Comparison of ENCODE assay signal across 10 mouse cellular contexts in genomic region chr19:3895171-3895631, GRCm38 (mm10). TPM values are rescaled to one million over a fixed set of nuclear protein-coding genes. Genes with fewer than 3 reads are reported as not detected.
DNase-seq lines count a peak whose midpoint lies in the region; ATAC-seq and TF ChIP-seq lines count a peak whose summit lies in the region.
"Had no signal": no experiment of that assay in that cellular context is flagged by ENCODE, and none has a peak within 500 bp of the region (broad histone marks: within the 10 kb centered on the region; RNA-seq: fewer than 3 reads in every experiment).

No protein-coding gene starts in this region.

- H3K4me2 ChIP-seq in heart, embryonic 12.5 days: no peak overlapping the region
- no peak overlapping the region for H3K4me2 ChIP-seq in intestine, postnatal 0 days (replicated peaks; ENCODE audit: low read depth)
- H3K4me2 ChIP-seq in myocyte (ENCODE audit: low read depth): no peak overlapping the region

- H3K9ac ChIP-seq in heart, embryonic 12.5 days: no peak overlapping the region
- H3K9ac ChIP-seq in intestine, postnatal 0 days (ENCODE audit: low read depth, low read length): no peak overlapping the region

- no peak overlapping the region for H3K4me3 ChIP-seq in heart, embryonic 12.5 days
- no peak overlapping the region for H3K4me3 ChIP-seq in forebrain, embryonic 10.5 days
- H3K4me3 ChIP-seq in intestine, postnatal 0 days (ENCODE audit: low read depth, low read length): no peak overlapping the region
- H3K4me3 ChIP-seq in myocyte: no peak overlapping the region

- no peaks in the 10 kb centered on the region for H3K79me2 ChIP-seq in myocyte (ENCODE audit: control insufficient read depth, insufficient read depth)

- H3ac ChIP-seq in myocyte (ENCODE audit: control insufficient read depth, insufficient read length): no peak overlapping the region

- H3K4me1 ChIP-seq in heart, embryonic 12.5 days (replicated peaks): peaks cover 29% of the 10 kb centered on the region
- H3K4me1 ChIP-seq in forebrain, embryonic 10.5 days: peaks cover 20% of the 10 kb centered on the region
- H3K4me1 ChIP-seq in intestine, postnatal 0 days (replicated peaks; ENCODE audit: control insufficient read depth, insufficient read depth, low read length): no peaks in the 10 kb centered on the region

- H3K27me3 ChIP-seq in heart, embryonic 12.5 days (replicated peaks): no peaks in the 10 kb centered on the region
- H3K27me3 ChIP-seq in forebrain, embryonic 10.5 days (ENCODE audit: poor library complexity, severe bottlenecking): no peaks in the 10 kb centered on the region
- H3K27me3 ChIP-seq in intestine, postnatal 0 days (replicated peaks; ENCODE audit: control insufficient read depth, insufficient read depth, low read length): no peaks in the 10 kb centered on the region
- no peaks in the 10 kb centered on the region for H3K27me3 ChIP-seq in myocyte (ENCODE audit: control insufficient read depth, insufficient read depth, insufficient read length)

- peaks cover 89% of the 10 kb centered on the region for H3K36me3 ChIP-seq in heart, embryonic 12.5 days
- peaks cover 78% of the 10 kb centered on the region for H3K36me3 ChIP-seq in forebrain, embryonic 10.5 days (replicated peaks)
- peaks cover 99% of the 10 kb centered on the region for H3K36me3 ChIP-seq in intestine, postnatal 0 days (ENCODE audit: control insufficient read depth, insufficient read depth)
- H3K36me3 ChIP-seq in myocyte (ENCODE audit: control insufficient read depth, insufficient read depth): peaks cover 84% of the 10 kb centered on the region

- WGBS in heart, embryonic 12.5 days: 37% methylated on average over 3 of the region's 3 CpGs
- WGBS in forebrain, embryonic 10.5 days: 44% methylated on average over 3 of the region's 3 CpGs
- WGBS in intestine, postnatal 0 days: 19% methylated on average over 3 of the region's 3 CpGs

- no peak for TF ChIP-seq POLR2A in myocyte (IDR thresholded peaks at IDR 0.05; ENCODE audit: insufficient read length, low read depth)

- DNase-seq in heart, postnatal 14 days: no peak
- no peak for DNase-seq in forebrain, embryonic 10.5 days (ENCODE audit: extremely low spot score, low spot score)
- DNase-seq in ovary, adult 18-20 months (ENCODE audit: low spot score): no peak
- DNase-seq in lung, postnatal 4 days: no peak
- DNase-seq: cerebellum, adult 18-20 months; heart, postnatal 4 days had no signal

- intact Hi-C loops in heart, postnatal 14 days (cut with DNase I): no loop called here

- no peak for TF ChIP-seq CTCF in intestine, postnatal 0 days (IDR thresholded peaks at IDR 0.05; ENCODE audit: low read depth)

- no peaks in the 10 kb centered on the region for H3K9me3 ChIP-seq in heart, embryonic 12.5 days (replicated peaks)
- no peaks in the 10 kb centered on the region for H3K9me3 ChIP-seq in forebrain, embryonic 10.5 days
- no peaks in the 10 kb centered on the region for H3K9me3 ChIP-seq in intestine, postnatal 0 days (ENCODE audit: control insufficient read depth)

- H3K27ac ChIP-seq in heart, embryonic 12.5 days (ENCODE audit: poor library complexity, severe bottlenecking): 0 out of 2 replicates have a peak overlapping the region, but pooled peaks have one; percentile 6
- peak overlapping the region; percentile 72 for H3K27ac ChIP-seq in forebrain, embryonic 10.5 days
- H3K27ac ChIP-seq in intestine, postnatal 0 days (ENCODE audit: low read depth, low read length): peak overlapping the region; percentile 29; the same call in 1 of the 2 replicates

- no peak for ATAC-seq in heart, embryonic 12.5 days (ENCODE audit: insufficient number of reproducible peaks, low FRiP score)
- ATAC-seq in intestine, postnatal 0 days: peak; percentile 48
- no peak for ATAC-seq in erythroid progenitor cell, adult 5-6 weeks (replicated peaks; ENCODE audit: low FRiP score, poor library complexity, severe bottlenecking)

TF ChIP-seq in myocyte, 11 proteins besides CTCF, POLR2A, EP300 and RAD21:
- TF ChIP-seq E2F4 (IDR thresholded peaks at IDR 0.05; ENCODE audit: insufficient read depth) (no peak), POLR2AphosphoS2 (IDR thresholded peaks at IDR 0.05; ENCODE audit: insufficient read length, low read depth) (peak; percentile 71)
TF ChIP-seq in myocyte: peak in this region for 1.

RNA-seq across cellular contexts. Expression of gene Tcirg1, which starts 11.7 kb away (rescaled TPM):
- polyA plus RNA-seq in heart, embryonic 12.5 days (2016; fragmentation: Nextera tagmentation; extraction: Ambion mirVana): 22.3 and 26.1 TPM in 2 replicates
- total RNA-seq in heart, postnatal 14 days (2021): 10 to 100 TPM; 16.0 to 20.4 TPM
- 17.2 and 17.9 TPM in 2 replicates for polyA plus RNA-seq in forebrain, embryonic 10.5 days (2016; fragmentation: Nextera tagmentation; extraction: Ambion mirVana)
- 76.2 and 83.0 TPM in 2 replicates for polyA plus RNA-seq in intestine, postnatal 0 days (2015; fragmentation: Nextera tagmentation; extraction: Ambion mirVana)
- 50.9 TPM for polyA plus RNA-seq in myocyte (2012; fragmentation: generic; extraction: Trizol)
- 40.0 and 51.6 TPM in 2 replicates for total RNA-seq in erythroid progenitor cell, adult 5-6 weeks (2015; ENCODE audit: low replicate concordance)
- 30.5 and 44.4 TPM in 2 replicates for total RNA-seq in erythroid progenitor cell, adult 5-6 weeks (2017; ENCODE audit: low replicate concordance)

RNA-seq across cellular contexts. Expression of gene Ndufs8, which starts 17.4 kb away (rescaled TPM):
- polyA plus RNA-seq in heart, embryonic 12.5 days (2016; fragmentation: Nextera tagmentation; extraction: Ambion mirVana): 298 and 324 TPM in 2 replicates
- 100 to 1,000 TPM; 438 to 441 TPM for total RNA-seq in heart, postnatal 14 days (2021)
- polyA plus RNA-seq in forebrain, embryonic 10.5 days (2016; fragmentation: Nextera tagmentation; extraction: Ambion mirVana): 226 and 228 TPM in 2 replicates
- 303 and 317 TPM in 2 replicates for polyA plus RNA-seq in intestine, postnatal 0 days (2015; fragmentation: Nextera tagmentation; extraction: Ambion mirVana)
- 482 TPM for polyA plus RNA-seq in myocyte (2012; fragmentation: generic; extraction: Trizol)
- total RNA-seq in erythroid progenitor cell, adult 5-6 weeks (2015; ENCODE audit: low replicate concordance): 46.5 and 52.4 TPM in 2 replicates
- total RNA-seq in erythroid progenitor cell, adult 5-6 weeks (2017; ENCODE audit: low replicate concordance): 24.1 and 28.5 TPM in 2 replicates

RNA-seq across cellular contexts. Expression of gene Aldh3b1, which starts 34.4 kb away (rescaled TPM):
- 2.0 and 2.3 TPM in 2 replicates for polyA plus RNA-seq in heart, embryonic 12.5 days (2016; fragmentation: Nextera tagmentation; extraction: Ambion mirVana)
- 1 to 10 TPM; 2.6 to 3.2 TPM for total RNA-seq in heart, postnatal 14 days (2021)
- 0.36 and 0.58 TPM in 2 replicates for polyA plus RNA-seq in forebrain, embryonic 10.5 days (2016; fragmentation: Nextera tagmentation; extraction: Ambion mirVana)
- 16.1 and 17.4 TPM in 2 replicates for polyA plus RNA-seq in intestine, postnatal 0 days (2015; fragmentation: Nextera tagmentation; extraction: Ambion mirVana)
- polyA plus RNA-seq in myocyte (2012; fragmentation: generic; extraction: Trizol): 51.8 TPM
- 5.4 TPM in 2 replicates for total RNA-seq in erythroid progenitor cell, adult 5-6 weeks (2015; ENCODE audit: low replicate concordance)
- total RNA-seq in erythroid progenitor cell, adult 5-6 weeks (2017; ENCODE audit: low replicate concordance): 4.7 and 6.8 TPM in 2 replicates

RNA-seq across cellular contexts. Expression of gene Unc93b1, which starts 39.8 kb away (rescaled TPM):
- 7.8 and 8.9 TPM in 2 replicates for polyA plus RNA-seq in heart, embryonic 12.5 days (2016; fragmentation: Nextera tagmentation; extraction: Ambion mirVana)
- 10 to 100 TPM; 21.7 to 21.9 TPM for total RNA-seq in heart, postnatal 14 days (2021)
- 4.6 and 4.9 TPM in 2 replicates for polyA plus RNA-seq in forebrain, embryonic 10.5 days (2016; fragmentation: Nextera tagmentation; extraction: Ambion mirVana)
- polyA plus RNA-seq in intestine, postnatal 0 days (2015; fragmentation: Nextera tagmentation; extraction: Ambion mirVana): 28.3 and 29.2 TPM in 2 replicates
- 4.0 TPM for polyA plus RNA-seq in myocyte (2012; fragmentation: generic; extraction: Trizol)
- total RNA-seq in erythroid progenitor cell, adult 5-6 weeks (2015; ENCODE audit: low replicate concordance): 28.5 and 29.3 TPM in 2 replicates
- 28.2 and 34.4 TPM in 2 replicates for total RNA-seq in erythroid progenitor cell, adult 5-6 weeks (2017; ENCODE audit: low replicate concordance)

RNA-seq across cellular contexts. Expression of gene Chka, which starts 43.6 kb away (rescaled TPM):
- polyA plus RNA-seq in heart, embryonic 12.5 days (2016; fragmentation: Nextera tagmentation; extraction: Ambion mirVana): 30.1 and 36.1 TPM in 2 replicates
- total RNA-seq in heart, postnatal 14 days (2021): 10 to 100 TPM; 15.1 to 15.7 TPM
- polyA plus RNA-seq in forebrain, embryonic 10.5 days (2016; fragmentation: Nextera tagmentation; extraction: Ambion mirVana): 52.3 and 54.3 TPM in 2 replicates
- 113 and 155 TPM in 2 replicates for polyA plus RNA-seq in intestine, postnatal 0 days (2015; fragmentation: Nextera tagmentation; extraction: Ambion mirVana)
- 35.5 TPM for polyA plus RNA-seq in myocyte (2012; fragmentation: generic; extraction: Trizol)
- total RNA-seq in erythroid progenitor cell, adult 5-6 weeks (2015; ENCODE audit: low replicate concordance): 10.1 and 13.4 TPM in 2 replicates
- total RNA-seq in erythroid progenitor cell, adult 5-6 weeks (2017; ENCODE audit: low replicate concordance): 10.8 and 11.8 TPM in 2 replicates

Comparison
In these comparisons a context has a peak if more than half of its experiments do, and no peak if none do; other contexts are left out.
1. H3K27ac ChIP-seq: peak in every context shown above with its lines; median percentile 72 in forebrain, embryonic 10.5 days; 29 in intestine, postnatal 0 days; 6 in heart, embryonic 12.5 days.